Mouse (Mus musculus) midbrain, embryonic 10.5 days (tissue): ENCODE measurements at regions not wholly inside any gene's neighbourhood (a gene's known extent, or its start where the extent isn't known, plus 50 kb on each side); places are given as distances from the start of the nearest gene placed in this dataset.

Experiments
- DNase-seq: peaks from one replicate; pipeline ENCODE4 v3.0.0-alpha.2; 2017; ENCODE audit warnings: low spot score
- H3K27ac ChIP-seq: fragments of 300-500 bp; sonication (generic); replicated peaks from 2 replicates; pipeline ENCODE4 v1.5.1; 2016; ENCODE audit warnings: mild to moderate bottlenecking
- H3K27me3 ChIP-seq: fragments of 300-500 bp; sonication (generic); 2 replicates; pipeline ENCODE4 v1.6.1; 2016; ENCODE audit warnings: low read depth, mild to moderate bottlenecking; ENCODE audit not compliant: poor library complexity, severe bottlenecking
- H3K36me3 ChIP-seq: fragments of 300-500 bp; sonication (generic); 2 replicates; pipeline ENCODE4 v1.6.1; 2016; ENCODE audit warnings: mild to moderate bottlenecking, moderate library complexity
- H3K4me1 ChIP-seq: fragments of 300-500 bp; sonication (generic); 2 replicates; pipeline ENCODE4 v1.6.1; 2016
- H3K4me3 ChIP-seq: fragments of 300-500 bp; sonication (generic); 2 replicates; pipeline ENCODE4 v1.5.1; 2016; ENCODE audit warnings: mild to moderate bottlenecking, moderate library complexity
- H3K9me3 ChIP-seq: fragments of 300-500 bp; sonication (generic); replicated peaks from 2 replicates; pipeline ENCODE4 v1.6.1; 2016; ENCODE audit warnings: mild to moderate bottlenecking
- WGBS: fragments of 180-500 bp; shearing (Covaris S2); methylation state at CpG from one replicate; pipeline ENCODE4 v1.1.7; 2016; 5-methylcytosine and 5-hydroxymethylcytosine counted together

DNA sequence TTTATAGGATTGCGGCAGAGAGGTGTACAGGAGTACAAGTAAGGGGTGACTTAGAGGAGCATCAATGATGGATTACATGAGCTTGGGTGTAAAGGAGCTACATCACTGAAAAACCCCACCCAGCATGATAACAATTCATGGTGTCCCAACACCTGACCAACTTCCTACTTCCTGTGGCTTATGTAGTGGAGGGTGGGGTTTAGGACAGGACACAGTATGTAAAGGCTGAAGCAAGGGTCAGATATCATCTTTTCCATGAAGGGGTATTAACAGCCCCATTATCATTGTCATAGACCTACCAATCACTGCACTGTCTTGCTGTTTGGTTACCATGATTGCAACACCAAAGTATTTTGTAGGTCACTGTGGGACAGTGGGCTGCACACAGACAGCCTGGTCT is 2529.8 kb upstream of the Gm8797 start:
- Histone ChIP-seq H3K9me3 (peaks cover 66% of the 10 kb centered on the region), H3K27me3 (no peaks in the 10 kb centered on the region), H3K4me1 (no peaks in the 10 kb centered on the region), H3K36me3 (no peaks in the 10 kb centered on the region), H3K27ac (no peak overlapping the region), H3K4me3 (no peak overlapping the region)
- WGBS: 97% methylated on average over 1 of the region's 1 CpGs
- no peak for DNase-seq
